In the genomic region with DNA sequence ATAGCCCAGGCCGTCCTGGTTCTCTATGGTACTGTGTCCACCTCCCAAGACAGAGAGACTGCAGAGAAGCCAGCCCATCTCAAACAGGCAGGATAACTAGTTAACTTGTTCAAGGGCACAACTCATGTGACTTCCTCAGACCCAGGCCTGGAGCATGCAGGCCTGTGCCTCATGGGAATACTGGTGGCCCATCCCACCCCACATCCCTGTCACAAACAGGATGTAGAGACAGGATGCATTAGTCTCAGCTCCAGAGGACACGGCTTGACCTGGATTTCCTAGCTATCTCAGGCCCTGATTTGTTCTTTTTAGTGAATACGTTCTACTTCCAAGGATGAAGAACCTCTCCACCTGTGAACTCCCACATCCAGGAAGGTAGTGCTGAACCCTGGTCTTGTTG, we compare ENCODE assay signal across 9 mouse cellular contexts.
A peak's percentile ranks its signal among the peaks of the same experiment; 100 is the strongest.
DNase-seq lines count a peak whose midpoint lies in the region; ATAC-seq lines count a peak whose summit lies in the region.
"Had no signal": no experiment of that assay in that cellular context is flagged by ENCODE, and none has a peak within 500 bp of the region (broad histone marks: within the 10 kb centered on the region; RNA-seq: fewer than 3 reads in every experiment).

No protein-coding gene starts in this region.

- no peaks in the 10 kb centered on the region for H3K27me3 ChIP-seq in embryonic facial prominence, embryonic 15.5 days

- H3K9me3 ChIP-seq in embryonic facial prominence, embryonic 15.5 days (replicated peaks), result no peaks in the 10 kb centered on the region

- no peak overlapping the region for H3K4me3 ChIP-seq in embryonic facial prominence, embryonic 15.5 days (replicated peaks)

- H3K4me2 ChIP-seq in embryonic facial prominence, embryonic 15.5 days (replicated peaks), result no peak overlapping the region

- peak; percentile 53 for DNase-seq in gastrocnemius, postnatal 25 days
- DNase-seq in gastrocnemius, adult 8-10 months (ENCODE audit: low spot score in 2 of 2), result no peak
- DNase-seq in kidney, adult 9 months, result peak; percentile 83
- DNase-seq in lung, postnatal 14 days, result peak; percentile 27
- DNase-seq in left cerebral cortex, adult 11 months (ENCODE audit: low spot score), result no peak
- DNase-seq in cerebellum, postnatal 4 days (ENCODE audit: low spot score in 2 of 2), result no peak
- DNase-seq: midbrain, embryonic 14.5 days had no signal

- H3K9ac ChIP-seq in embryonic facial prominence, embryonic 15.5 days, result no peak overlapping the region

- no peak for ATAC-seq in embryonic facial prominence, embryonic 15.5 days (ENCODE audit: insufficient number of reproducible peaks, low FRiP score, low TSS enrichment, low read depth)
- ATAC-seq in megakaryocyte, adult 5-6 weeks (ENCODE audit: poor library complexity, severe bottlenecking), result no peak

- peaks cover 39% of the 10 kb centered on the region for H3K4me1 ChIP-seq in embryonic facial prominence, embryonic 15.5 days

- H3K27ac ChIP-seq in embryonic facial prominence, embryonic 15.5 days (replicated peaks), result 0 out of 2 replicates have a peak overlapping the region, but pooled peaks have one; percentile 11

- 87% methylated on average over 3 of the region's 3 CpGs for WGBS in embryonic facial prominence, embryonic 15.5 days

- H3K36me3 ChIP-seq in embryonic facial prominence, embryonic 15.5 days, result no peaks in the 10 kb centered on the region

Comparison
In these comparisons a context has a peak if more than half of its experiments do, and no peak if none do; other contexts are left out.
1. DNase-seq: peak in gastrocnemius, postnatal 25 days (single experiment), kidney, adult 9 months (single experiment) and lung, postnatal 14 days (single experiment); none in gastrocnemius, adult 8-10 months (0 of 2), left cerebral cortex, adult 11 months (single experiment) and cerebellum, postnatal 4 days (0 of 2).